Mouse (Mus musculus): ENCODE data around the gene Fam107b. TPM values are rescaled to one million over a fixed set of nuclear protein-coding genes. Genes with fewer than 3 reads are reported as not detected.

Fam107b gene
- 41.1 and 51.8 TPM in 2 replicates for polyA plus RNA-seq (2016; fragmentation: Nextera tagmentation; extraction: Ambion mirVana)

DNA sequence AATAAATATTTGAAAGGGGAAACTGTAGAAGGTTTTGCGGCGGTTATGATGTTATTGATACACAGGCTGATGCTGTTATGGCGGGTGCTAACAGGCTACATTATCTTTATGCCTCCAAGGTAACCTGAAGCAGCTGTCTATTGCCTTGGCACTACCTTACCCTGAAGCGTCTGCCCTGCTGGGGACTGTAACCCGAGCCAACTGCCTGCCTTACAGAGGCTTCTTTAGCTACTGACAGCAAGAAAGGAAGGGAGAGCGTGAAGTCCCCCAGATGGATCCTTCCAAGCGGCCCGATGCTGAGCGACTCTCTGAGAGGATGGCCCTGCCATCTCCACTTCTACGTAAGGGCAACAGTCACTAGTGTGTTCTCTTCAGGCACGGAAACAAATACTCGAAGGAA is at the start of gene Fam107b:
Gene Fam107b, plus strand, starts transcription at position 303 of the 400 bp plus-strand sequence.
- H3K9ac ChIP-seq = no peak within 1 kb of the TSS
- no peak within 1 kb of the TSS for H3K4me2 ChIP-seq (replicated peaks)
- H3K4me3 ChIP-seq = no peak within 1 kb of the TSS
- no peak within 1 kb of the TSS for H3K27ac ChIP-seq
- H3K27me3 ChIP-seq (replicated peaks) = no peaks in the 10 kb centered on the region
- H3K36me3 ChIP-seq = no peaks in the 10 kb centered on the region
- no peaks in the 10 kb centered on the region for H3K4me1 ChIP-seq
- ATAC-seq (ENCODE audit: low FRiP score, low read depth) = no peak
- H3K9me3 ChIP-seq = no peaks in the 10 kb centered on the region
- 71% methylated on average over 12 of the region's 12 CpGs for WGBS

DNA sequence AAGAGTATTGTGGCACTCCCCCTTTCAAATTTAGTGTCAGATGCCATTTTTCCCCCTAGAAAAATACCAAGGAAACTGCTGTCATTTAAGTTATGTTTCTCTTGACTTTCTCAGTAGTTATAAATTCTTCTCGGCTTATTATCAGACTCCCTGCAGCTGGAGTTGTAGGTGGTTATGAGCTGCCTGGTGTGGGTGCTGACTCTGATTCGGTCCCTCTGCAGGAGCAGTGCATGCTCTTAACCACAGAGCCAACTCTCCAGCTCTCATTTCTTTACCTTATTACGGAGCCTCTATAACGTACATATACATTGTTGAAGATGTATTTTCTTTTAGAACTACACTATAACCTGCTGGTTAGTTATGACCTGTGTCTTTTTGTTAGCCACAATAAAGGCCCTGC is 47.7 kb upstream of the Fam107b start:
- no peaks in the 10 kb centered on the region for H3K4me1 ChIP-seq
- H3K27ac ChIP-seq = no peak overlapping the region
- no peak overlapping the region for H3K9ac ChIP-seq
- H3K4me2 ChIP-seq (replicated peaks) = no peak overlapping the region
- H3K27me3 ChIP-seq (replicated peaks) = no peaks in the 10 kb centered on the region
- H3K36me3 ChIP-seq = no peaks in the 10 kb centered on the region
- H3K9me3 ChIP-seq = no peaks in the 10 kb centered on the region
- 88% methylated on average over 4 of the region's 4 CpGs for WGBS
- ATAC-seq (ENCODE audit: low FRiP score, low read depth) = no peak
- H3K4me3 ChIP-seq = no peak overlapping the region

DNA sequence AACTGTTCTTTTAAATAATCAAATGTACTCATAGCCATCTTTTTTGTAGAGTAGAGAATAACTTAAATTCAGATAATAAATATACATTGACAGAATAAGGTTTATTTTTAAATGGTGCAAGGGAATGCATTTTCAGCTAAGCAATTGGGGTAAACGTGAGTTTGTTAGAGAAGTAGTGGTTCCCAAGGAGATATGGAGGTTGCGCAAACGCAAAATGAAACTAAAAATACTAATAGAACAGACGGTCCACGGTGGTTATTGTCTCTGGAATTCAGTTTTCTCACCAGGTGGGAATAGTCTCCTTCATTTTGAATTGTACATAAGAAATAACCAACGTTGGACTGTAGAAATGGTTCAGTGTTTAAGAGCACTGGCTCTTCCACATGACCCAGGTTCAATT is 44.0 kb upstream of the Fam107b start:
- H3K4me2 ChIP-seq (replicated peaks) = no peak overlapping the region
- 85% methylated on average over 6 of the region's 6 CpGs for WGBS
- H3K9ac ChIP-seq = no peak overlapping the region
- H3K9me3 ChIP-seq = no peaks in the 10 kb centered on the region
- no peak overlapping the region for H3K4me3 ChIP-seq
- no peaks in the 10 kb centered on the region for H3K36me3 ChIP-seq
- H3K4me1 ChIP-seq = no peaks in the 10 kb centered on the region
- ATAC-seq (ENCODE audit: low FRiP score, low read depth) = no peak
- no peak overlapping the region for H3K27ac ChIP-seq
- no peaks in the 10 kb centered on the region for H3K27me3 ChIP-seq (replicated peaks)

DNA sequence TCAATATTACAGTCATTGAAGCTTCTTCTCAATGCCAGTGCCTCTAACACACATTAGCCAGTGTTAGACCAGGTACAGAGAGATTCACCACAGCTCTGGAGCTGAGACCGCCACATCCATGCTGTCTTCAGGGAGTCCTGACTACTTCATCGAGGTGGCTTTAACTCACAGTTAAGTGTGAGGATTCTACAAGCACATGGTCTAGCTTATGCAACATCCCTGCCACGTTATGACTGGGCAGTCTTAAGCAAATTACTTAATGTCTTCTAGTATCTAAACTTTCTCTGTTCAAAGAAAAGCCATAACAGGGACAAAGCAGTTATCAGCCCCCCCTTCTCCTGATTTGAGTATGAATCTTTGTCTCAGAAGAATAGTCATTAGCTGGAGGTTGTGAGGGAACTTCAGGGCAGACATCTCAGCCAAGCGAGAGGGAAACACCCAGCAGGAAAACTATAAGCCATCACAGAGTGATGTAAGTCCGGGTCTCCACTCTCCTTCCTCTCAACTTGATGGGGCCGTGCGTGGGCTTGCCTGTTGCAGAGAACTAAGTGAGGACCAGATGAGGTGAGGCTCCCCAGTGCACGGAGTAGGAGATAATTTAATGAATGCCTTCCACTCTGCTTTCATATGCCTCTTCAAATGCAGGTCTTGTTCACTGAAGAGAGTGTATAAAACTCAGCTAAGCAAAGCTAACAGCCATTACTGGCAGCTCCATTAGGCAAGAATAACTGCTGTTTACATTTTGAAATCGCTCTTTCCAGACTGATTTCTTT is 28.8 kb upstream of the Fam107b start:
- Histone ChIP-seq H3K9ac (no peak overlapping the region), H3K27ac (no peak overlapping the region), H3K27me3 (replicated peaks) (no peaks in the 10 kb centered on the region), H3K4me3 (no peak overlapping the region), H3K36me3 (no peaks in the 10 kb centered on the region), H3K9me3 (no peaks in the 10 kb centered on the region), H3K4me2 (replicated peaks) (no peak overlapping the region), H3K4me1 (no peaks in the 10 kb centered on the region)
- 68% methylated on average over 9 of the region's 9 CpGs for WGBS
- no peak for ATAC-seq (ENCODE audit: low FRiP score, low read depth)

DNA sequence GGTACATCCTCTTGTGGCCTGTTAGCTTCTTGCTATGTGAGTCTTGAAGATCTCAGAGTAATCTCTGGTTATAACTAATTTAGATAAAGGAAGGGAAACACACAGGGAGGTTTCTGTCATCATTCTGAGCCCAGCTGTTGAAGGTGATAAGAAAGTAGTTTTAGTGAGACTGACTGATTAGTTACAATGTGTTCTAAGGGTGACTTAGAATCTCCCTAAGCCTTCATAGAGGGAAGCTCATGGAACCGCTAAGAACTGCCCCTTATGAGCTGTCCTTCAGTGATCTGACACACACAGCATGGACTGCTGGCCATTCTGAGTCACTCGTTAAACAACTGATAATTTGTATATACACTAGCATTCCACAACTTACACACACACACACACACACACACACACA is 24.2 kb upstream of the Fam107b start:
- Histone ChIP-seq H3K4me3 (no peak overlapping the region), H3K4me2 (replicated peaks) (no peak overlapping the region), H3K27me3 (replicated peaks) (no peaks in the 10 kb centered on the region), H3K27ac (no peak overlapping the region), H3K4me1 (no peaks in the 10 kb centered on the region), H3K9ac (no peak overlapping the region), H3K9me3 (no peaks in the 10 kb centered on the region), H3K36me3 (no peaks in the 10 kb centered on the region)
- 85% methylated on average over 2 of the region's 2 CpGs for WGBS
- ATAC-seq (ENCODE audit: low FRiP score, low read depth) = no peak

DNA sequence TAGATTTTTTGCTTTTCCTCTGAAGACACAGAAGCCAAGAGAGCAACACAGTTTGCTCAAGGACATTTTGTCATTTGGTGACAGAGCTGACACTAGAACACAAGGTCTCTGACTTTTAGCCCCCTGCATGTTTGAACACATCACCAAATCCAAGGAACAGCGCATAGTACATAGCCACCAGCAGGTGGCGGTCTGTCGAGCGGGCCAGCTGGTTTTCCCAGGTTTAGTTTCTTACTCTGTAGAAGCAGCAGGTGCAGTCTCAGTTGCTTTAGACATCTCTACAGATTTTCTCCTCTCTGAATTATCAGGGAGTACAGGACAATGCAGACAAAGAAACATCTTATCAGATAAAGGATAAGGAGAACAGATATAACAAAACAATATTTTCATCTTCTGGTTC is 23.7 kb upstream of the Fam107b start:
- Histone ChIP-seq H3K4me1 (no peaks in the 10 kb centered on the region), H3K4me3 (no peak overlapping the region), H3K27me3 (replicated peaks) (no peaks in the 10 kb centered on the region), H3K36me3 (no peaks in the 10 kb centered on the region), H3K4me2 (replicated peaks) (no peak overlapping the region), H3K27ac (no peak overlapping the region), H3K9me3 (no peaks in the 10 kb centered on the region), H3K9ac (no peak overlapping the region)
- ATAC-seq (ENCODE audit: low FRiP score, low read depth) = no peak
- WGBS = 2% methylated on average over 4 of the region's 4 CpGs

DNA sequence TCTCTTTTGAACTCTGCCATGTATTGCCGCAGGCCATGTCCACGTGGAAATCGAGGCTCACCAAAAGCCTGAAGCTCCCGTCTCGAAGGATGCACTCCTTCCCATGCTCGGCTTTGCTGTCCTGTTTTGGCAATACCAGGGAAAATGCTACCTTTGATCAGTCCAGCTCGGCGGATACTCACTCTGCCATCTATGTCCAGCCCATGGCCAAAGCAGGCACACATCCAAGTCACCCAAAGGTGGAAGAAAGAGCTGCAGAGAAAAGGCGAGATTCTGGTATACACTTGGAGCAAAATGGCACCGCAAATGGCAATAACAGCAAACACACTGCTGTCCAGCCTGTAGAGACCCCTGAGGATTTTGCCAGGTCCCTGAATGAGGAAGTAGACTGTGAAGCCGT is 318 bp downstream of the Fam107b start:
- ATAC-seq (ENCODE audit: low FRiP score, low read depth) = no peak
- Histone ChIP-seq H3K4me3 (no peak overlapping the region), H3K36me3 (no peaks in the 10 kb centered on the region), H3K4me1 (no peaks in the 10 kb centered on the region), H3K9ac (no peak overlapping the region), H3K27me3 (replicated peaks) (no peaks in the 10 kb centered on the region), H3K4me2 (replicated peaks) (no peak overlapping the region), H3K9me3 (no peaks in the 10 kb centered on the region), H3K27ac (no peak overlapping the region)
- WGBS = 83% methylated on average over 11 of the region's 11 CpGs

DNA sequence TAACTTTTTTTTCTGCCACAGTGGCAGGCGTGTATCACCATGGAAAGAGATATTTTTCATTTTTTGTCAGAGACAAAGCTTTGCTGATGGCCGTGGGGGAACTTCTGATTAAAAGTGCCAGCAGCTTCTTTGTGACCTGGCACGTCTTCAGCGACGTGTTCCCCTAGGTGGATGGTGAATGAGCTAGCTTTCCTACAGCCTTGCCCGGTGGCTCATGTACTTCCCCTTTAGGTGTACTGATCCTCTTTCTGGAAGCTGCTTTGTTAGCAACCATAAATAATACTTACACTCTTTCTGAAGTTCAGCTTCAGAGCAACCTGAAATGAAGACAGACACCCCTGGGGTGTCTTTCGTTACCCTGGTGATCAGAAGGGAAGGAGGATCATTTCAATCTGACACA is 3.6 kb downstream of the Fam107b start:
- no peak overlapping the region for H3K9ac ChIP-seq
- no peak for ATAC-seq (ENCODE audit: low FRiP score, low read depth)
- H3K4me1 ChIP-seq = no peaks in the 10 kb centered on the region
- no peak overlapping the region for H3K4me2 ChIP-seq (replicated peaks)
- no peak overlapping the region for H3K27ac ChIP-seq
- H3K27me3 ChIP-seq (replicated peaks) = no peaks in the 10 kb centered on the region
- H3K4me3 ChIP-seq = no peak overlapping the region
- 81% methylated on average over 7 of the region's 7 CpGs for WGBS
- H3K9me3 ChIP-seq = no peaks in the 10 kb centered on the region
- H3K36me3 ChIP-seq = no peaks in the 10 kb centered on the region

DNA sequence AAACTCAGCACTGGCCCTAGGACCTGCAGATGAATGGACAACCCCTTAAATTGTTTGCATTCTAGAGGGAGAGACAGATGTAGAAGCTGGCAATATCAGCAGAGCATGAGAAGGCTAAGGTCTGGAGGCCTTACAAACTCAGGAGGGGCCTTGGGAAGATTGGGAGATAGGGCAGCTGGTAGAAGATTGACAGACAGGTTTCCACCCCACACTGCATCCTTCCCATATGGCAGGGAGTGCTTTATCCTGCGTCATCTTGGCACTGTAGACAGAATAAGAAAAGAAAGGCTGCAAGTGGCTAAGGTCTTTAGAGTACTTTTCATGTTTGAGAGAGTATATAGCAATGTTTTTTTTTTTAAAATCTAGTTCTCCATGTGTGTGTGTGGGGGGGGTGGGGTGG is 4.9 kb downstream of the Fam107b start:
- ATAC-seq (ENCODE audit: low FRiP score, low read depth) = no peak
- no peaks in the 10 kb centered on the region for H3K27me3 ChIP-seq (replicated peaks)

DNA sequence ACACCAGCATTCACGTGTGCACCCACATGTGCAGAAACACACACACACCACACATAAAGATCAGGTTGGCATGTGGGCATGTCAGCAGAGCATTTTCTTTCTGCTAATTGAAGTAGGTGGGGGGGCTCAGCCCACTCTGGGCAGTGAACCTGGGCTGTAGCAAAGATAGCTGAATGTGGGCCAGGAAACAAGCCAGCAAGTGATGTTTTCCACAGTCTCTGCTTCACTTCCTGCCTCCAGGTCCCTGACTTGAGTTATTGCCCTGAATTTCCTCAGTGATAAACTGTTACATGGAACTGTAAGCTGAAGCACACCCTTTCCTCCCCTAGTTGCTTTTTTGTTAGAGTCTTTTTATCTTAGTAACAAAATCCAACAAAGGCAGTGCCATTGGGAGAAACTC is 6.1 kb downstream of the Fam107b start:
- H3K4me1 ChIP-seq = no peaks in the 10 kb centered on the region
- H3K4me3 ChIP-seq = no peak overlapping the region
- H3K36me3 ChIP-seq = no peaks in the 10 kb centered on the region
- no peak overlapping the region for H3K9ac ChIP-seq
- 87% methylated on average over 1 of the region's 1 CpGs for WGBS
- H3K27me3 ChIP-seq (replicated peaks) = no peaks in the 10 kb centered on the region
- no peaks in the 10 kb centered on the region for H3K9me3 ChIP-seq
- no peak overlapping the region for H3K27ac ChIP-seq
- ATAC-seq (ENCODE audit: low FRiP score, low read depth) = no peak
- H3K4me2 ChIP-seq (replicated peaks) = no peak overlapping the region

More for the DNA sequence above, 4.9 kb downstream of the Fam107b start:
- Histone ChIP-seq H3K4me2 (replicated peaks) (no peak overlapping the region), H3K4me3 (no peak overlapping the region), H3K27ac (no peak overlapping the region), H3K9me3 (no peaks in the 10 kb centered on the region), H3K9ac (no peak overlapping the region), H3K36me3 (no peaks in the 10 kb centered on the region), H3K4me1 (no peaks in the 10 kb centered on the region)
- WGBS = 96% methylated on average over 1 of the region's 1 CpGs

DNA sequence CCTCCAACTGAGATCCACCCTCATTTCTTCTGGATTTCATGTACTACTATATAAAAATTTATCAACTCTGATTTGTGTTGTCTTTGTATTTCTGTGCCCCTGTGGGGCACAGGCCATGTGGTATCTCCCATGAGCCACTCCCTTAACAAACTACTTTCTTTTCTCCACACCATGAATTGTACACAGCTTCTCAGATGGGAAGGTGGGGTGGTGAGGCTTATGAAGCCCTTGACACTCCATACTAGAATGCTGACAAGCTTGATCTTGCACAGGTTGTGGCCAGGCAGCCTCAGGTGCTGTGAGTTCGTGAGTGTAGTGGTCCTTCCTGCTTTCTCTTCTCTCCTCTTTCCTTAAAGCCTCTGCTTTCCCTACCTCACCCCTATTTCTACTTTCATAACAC is 6.9 kb downstream of the Fam107b start:
- H3K36me3 ChIP-seq = no peaks in the 10 kb centered on the region
- H3K4me2 ChIP-seq (replicated peaks) = no peak overlapping the region
- no peak for ATAC-seq (ENCODE audit: low FRiP score, low read depth)
- H3K27me3 ChIP-seq (replicated peaks) = no peaks in the 10 kb centered on the region
- H3K4me3 ChIP-seq = no peak overlapping the region
- no peaks in the 10 kb centered on the region for H3K9me3 ChIP-seq
- no peak overlapping the region for H3K9ac ChIP-seq
- WGBS = 81% methylated on average over 1 of the region's 1 CpGs
- H3K4me1 ChIP-seq = no peaks in the 10 kb centered on the region
- no peak overlapping the region for H3K27ac ChIP-seq

DNA sequence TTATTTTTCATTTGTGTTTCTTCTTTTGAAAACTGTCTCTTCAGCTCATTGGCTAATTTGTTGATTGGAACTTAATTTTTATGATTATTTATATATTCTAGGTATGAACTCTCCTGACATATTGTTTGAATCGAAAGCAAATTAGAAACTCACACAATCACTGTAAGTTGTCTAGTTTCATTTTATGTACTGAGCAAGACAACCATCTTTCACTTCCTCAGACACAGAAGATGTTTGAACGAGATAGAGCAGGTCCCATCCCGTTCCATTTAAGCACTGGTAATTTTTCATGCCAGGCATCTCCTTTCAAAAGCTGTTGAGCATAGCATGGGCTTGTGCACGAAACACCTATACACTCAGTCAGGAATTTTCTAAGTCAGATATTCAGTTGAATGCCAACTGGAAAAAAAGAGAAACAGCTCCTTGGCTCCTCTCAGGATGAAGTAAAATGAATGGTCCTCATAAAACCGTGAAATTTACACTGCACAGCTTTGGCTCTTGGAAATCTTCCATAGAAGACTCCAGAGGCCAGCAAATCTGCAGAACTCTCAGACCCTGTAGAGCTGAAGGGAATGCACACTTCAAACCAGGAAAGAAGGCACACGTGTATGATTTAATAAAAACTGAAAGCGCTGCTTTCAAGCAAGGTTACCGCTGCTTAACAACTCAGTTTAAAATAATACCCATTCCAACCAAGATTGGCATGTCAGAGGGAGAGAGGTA is 8.1 kb downstream of the Fam107b start:
- ATAC-seq (ENCODE audit: low FRiP score, low read depth) = no peak
- Histone ChIP-seq H3K27me3 (replicated peaks) (no peaks in the 10 kb centered on the region), H3K9ac (no peak overlapping the region), H3K36me3 (no peaks in the 10 kb centered on the region), H3K4me3 (no peak overlapping the region), H3K9me3 (no peaks in the 10 kb centered on the region), H3K27ac (no peak overlapping the region), H3K4me1 (no peaks in the 10 kb centered on the region), H3K4me2 (replicated peaks) (no peak overlapping the region)
- WGBS = 81% methylated on average over 8 of the region's 8 CpGs

Measured in neural tube, embryonic 12.5 days (tissue).